Mouse (Mus musculus): ENCODE measurements around the gene Ankrd35.
"Not testable (repeated sequence)": the region's sequence is repeated elsewhere in the genome, so short reads cannot be mapped to it uniquely, and the experiment has no call there.

Ankrd35 gene

GRCm38 (mm10) chr3:96669727-96670468 lies at the start of gene Ankrd35:
Gene Ankrd35 (plus strand): TSS chr3:96670131.
- DNase-seq (ENCODE audit: low spot score in 2 of 2), result peak; percentile 60 to 64

DNA sequence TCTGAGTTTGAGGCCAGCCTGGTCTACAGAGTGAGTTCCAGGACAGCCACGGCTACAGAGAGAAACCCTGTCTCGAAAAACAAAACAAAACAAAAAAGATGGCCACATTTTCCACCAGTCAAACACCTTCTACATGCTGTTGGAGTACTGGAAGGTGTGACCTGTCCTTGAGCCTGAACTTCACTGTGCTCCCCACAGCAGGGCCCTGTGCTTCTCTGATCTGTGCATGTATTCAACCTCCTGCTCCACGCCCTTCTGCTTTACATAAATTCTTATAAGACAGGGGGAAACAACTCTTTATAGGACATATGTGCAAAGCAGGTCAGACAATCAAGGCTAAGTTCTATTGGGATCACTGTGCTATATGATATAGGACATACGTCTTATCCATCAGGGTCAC lies 46.7 kb upstream of the Ankrd35 start:
- DNase-seq (ENCODE audit: low spot score in 2 of 2), result no peak

DNA sequence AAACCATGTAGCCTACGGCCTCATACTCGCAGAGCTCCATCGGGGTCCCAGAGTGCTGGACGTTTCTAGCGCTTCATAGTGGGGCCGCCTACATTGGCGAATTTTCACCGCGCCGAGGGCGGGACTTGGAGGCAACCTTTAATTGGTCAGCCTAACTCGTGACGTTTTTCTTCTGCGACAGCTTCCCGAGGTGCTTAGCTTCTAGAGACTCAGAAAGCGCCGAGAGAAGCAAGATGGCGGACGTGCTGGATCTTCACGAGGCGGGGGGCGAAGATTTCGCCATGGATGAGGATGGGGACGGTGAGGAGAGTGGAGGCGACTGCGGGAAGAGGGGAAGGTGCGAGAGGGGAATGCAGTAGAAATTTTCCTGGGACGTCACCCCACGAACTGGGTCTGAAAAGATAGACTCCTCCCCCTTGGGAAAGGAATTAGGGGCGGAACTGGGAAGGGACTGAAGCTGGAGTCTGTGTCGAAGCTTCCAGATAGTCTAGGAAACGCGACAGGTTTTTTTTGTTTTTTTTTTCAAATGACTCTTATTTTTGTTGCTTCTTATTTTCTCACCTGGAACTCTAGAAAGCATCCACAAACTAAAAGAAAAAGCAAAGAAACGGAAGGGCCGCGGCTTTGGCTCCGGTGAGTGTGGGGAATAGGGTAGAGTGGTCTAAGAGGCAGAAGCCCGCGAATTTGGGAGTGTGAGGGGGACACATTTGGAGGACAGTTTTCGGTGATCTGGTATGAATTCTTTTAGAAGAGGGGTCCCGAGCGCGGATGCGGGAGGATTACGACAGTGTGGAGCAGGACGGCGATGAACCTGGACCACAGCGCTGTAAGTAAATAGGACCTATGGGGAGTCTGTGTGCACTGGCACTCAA lies 40.0 kb upstream of the Ankrd35 start, which contains the start of gene Rbm8a:
TSS of gene Rbm8a (plus strand) at position 205 of the 872 bp plus-strand sequence.
- peak; percentile 98 to 99 for DNase-seq (ENCODE audit: low spot score in 2 of 2)

GRCm38 (mm10) chr3:96632058-96632457 lies 37.9 kb upstream of the Ankrd35 start:
- no peak for DNase-seq (ENCODE audit: low spot score in 2 of 2)

- no peak for DNase-seq (ENCODE audit: low spot score in 2 of 2)
Observed at GRCm38 (mm10) chr3:96634015-96634414, 35.9 kb upstream of the Ankrd35 start.

GRCm38 (mm10) chr3:96634928-96635879 lies 34.7 kb upstream of the Ankrd35 start, which contains the start of the genes Pex11b and Gm42957:
Gene Pex11b (plus strand): TSS chr3:96635376.
Gene Gm42957 (plus strand): TSS chr3:96635474.
- peak; percentile 90 to 93 for DNase-seq (ENCODE audit: low spot score in 2 of 2)

- peak in 1 of 2 experiments; percentile 14 for DNase-seq (ENCODE audit: low spot score in 2 of 2)
Observed at GRCm38 (mm10) chr3:96635906-96636305, 34.0 kb upstream of the Ankrd35 start.

DNA sequence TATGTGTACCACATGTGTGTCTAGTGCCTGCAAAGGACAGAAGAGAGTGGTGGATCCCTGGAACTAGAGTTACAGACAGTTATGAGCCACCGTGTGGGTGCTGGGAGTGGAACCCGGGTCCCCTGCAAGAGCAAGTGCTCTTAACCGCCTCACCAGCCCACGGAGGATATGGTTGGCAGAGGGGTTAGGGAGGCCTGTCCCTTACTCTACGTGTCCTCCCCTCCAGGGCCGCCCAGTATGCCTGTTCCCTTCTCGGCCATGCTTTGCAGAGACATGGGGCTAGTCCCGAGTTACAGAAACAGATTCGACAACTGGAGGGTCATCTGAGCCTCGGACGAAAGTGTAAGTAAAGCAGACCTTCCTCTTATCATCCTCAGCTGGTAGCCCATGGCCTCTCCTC lies 33.5 kb upstream of the Ankrd35 start:
- DNase-seq (ENCODE audit: low spot score in 2 of 2), result no peak

GRCm38 (mm10) chr3:96639219-96639618 lies 30.7 kb upstream of the Ankrd35 start:
- peak; percentile 71 to 76 for DNase-seq (ENCODE audit: low spot score in 2 of 2)

DNA sequence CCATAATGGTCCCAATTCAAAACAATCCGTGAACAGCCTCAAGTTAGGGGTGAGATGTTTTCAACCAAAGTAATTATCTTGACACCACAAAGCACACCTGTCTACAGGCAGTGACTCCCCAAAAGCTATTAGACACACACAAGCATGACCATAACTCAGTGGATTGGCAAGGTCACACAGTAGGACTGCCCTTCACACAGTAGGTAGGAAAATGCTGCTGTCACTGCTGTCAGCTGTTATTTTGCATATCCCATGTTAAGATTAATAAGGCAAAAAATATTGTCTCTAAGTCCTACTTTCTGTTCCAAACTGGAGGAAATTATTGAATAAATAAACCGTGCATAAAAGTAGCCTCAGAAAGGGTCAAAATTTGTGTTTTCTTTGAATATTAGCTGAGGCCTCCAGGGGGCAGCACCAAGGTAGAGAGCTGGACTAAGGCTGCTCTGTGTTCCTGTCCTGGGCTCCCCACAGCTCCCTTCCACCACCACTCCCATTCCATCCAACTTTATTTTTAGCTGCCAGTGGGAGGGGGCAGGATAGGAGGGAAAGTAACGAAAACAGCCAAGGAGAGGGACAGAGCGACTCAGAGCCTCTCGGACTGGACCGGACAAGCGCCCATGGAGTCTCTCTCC lies 24.8 kb upstream of the Ankrd35 start, which contains the start of gene Itga10:
TSS of gene Itga10 (plus strand) at position 567 of the 632 bp plus-strand sequence.
- peak; percentile 27 to 36 for DNase-seq (ENCODE audit: low spot score in 2 of 2)

- no peak for DNase-seq (ENCODE audit: low spot score in 2 of 2)
Observed at GRCm38 (mm10) chr3:96647365-96647764, 22.6 kb upstream of the Ankrd35 start.

GRCm38 (mm10) chr3:96660901-96661300 lies 9.0 kb upstream of the Ankrd35 start:
- DNase-seq (ENCODE audit: low spot score in 2 of 2), result no peak

- no peak for DNase-seq (ENCODE audit: low spot score in 2 of 2)
Observed at GRCm38 (mm10) chr3:96662731-96663316, 7.1 kb upstream of the Ankrd35 start.

- DNase-seq (ENCODE audit: low spot score in 2 of 2), result peak; percentile 92 to 94
Observed at GRCm38 (mm10) chr3:96663432-96664239, 6.3 kb upstream of the Ankrd35 start.

DNA sequence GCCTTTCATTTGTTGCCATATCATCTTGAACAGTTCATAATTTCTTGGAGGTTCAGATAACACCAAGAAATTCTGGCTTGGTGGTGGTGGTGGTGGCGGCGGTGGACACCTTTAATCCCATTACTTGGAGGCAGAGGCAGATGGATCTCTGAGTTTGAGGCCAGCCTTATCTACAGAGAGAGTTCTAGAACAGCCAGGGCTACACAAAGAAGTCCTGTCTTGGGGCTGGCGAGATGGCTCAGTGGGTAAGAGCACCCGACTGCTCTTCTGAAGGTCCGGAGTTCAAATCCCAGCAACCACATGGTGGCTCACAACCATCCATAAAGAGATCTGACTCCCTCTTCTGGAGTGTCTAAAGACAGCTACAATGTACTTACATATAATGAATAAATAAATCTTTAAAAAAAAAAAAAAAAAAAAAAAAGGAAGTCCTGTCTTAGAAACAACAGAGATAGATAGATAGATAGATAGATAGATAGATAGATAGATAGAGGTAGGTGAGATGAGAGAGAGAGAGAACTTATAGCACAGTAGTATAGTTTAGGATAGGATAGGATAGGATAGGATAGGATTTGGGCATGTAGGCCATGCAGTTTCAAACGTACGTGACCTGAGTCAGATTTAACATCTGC lies 4.1 kb upstream of the Ankrd35 start:
- DNase-seq (ENCODE audit: low spot score in 2 of 2), result not testable (repeated sequence)

DNA sequence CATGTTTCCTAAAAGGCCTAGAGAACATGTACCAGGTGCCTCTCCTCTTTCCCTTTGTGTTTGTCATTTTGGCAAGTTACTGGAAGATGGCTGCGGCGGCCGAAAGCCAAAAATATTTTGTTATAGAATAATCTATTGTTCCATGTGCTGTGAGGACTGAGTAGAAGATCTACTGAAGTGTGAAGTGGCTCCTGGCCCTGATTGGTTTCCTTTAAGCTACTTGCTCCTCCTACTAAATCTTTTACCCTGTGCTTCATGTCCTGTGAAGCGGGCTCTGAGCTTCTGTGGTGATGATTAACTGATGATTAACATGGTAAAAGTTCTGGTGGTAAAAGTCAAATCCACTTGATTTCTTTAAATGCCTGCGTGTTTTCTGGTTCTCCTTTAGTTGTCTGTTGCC lies 3.0 kb upstream of the Ankrd35 start:
- DNase-seq (ENCODE audit: low spot score in 2 of 2), result no peak

DNA sequence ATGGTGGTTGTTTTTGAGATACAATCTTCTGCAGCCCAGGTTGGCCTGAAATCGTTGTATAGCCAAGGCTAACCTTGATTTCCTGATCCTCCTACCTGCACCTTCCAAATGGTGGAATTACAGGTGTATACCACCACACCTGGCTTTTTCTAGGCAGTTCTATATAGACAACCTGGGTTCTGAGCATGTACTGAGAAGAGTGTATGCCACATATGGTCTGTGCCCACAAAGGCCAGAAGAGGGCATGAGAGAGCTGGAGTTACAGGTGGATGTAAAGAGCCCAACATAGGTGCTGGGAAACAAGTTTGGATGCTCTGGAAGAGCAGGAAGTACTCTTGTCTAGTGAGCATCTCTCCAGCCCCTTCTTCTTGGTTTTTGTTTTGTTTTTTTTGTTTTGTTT lies 2.6 kb upstream of the Ankrd35 start:
- no peak for DNase-seq (ENCODE audit: low spot score in 2 of 2)

- DNase-seq (ENCODE audit: low spot score in 2 of 2), result no peak
Observed at GRCm38 (mm10) chr3:96668424-96669067, 1.4 kb upstream of the Ankrd35 start.

DNA sequence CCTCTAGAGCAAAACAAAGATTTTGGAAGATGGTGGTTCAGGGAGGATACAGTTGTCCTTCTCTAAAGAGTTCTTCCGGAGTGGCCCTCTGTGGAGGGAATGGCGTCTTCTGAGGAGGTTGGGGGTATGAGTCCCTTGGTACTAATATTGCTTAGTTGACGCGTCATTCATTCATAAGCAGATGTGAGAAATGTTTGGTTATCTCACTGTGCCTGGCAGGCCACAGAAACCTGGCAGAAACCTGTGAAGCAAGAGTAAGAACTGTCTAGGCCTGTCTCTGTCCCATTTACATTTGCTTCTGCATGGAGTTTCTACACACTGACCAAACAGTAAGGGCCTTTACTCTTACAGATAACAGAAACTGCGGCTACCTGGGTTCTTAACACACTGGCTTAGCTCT lies 1.6 kb downstream of the Ankrd35 start:
- DNase-seq (ENCODE audit: low spot score in 2 of 2), result no peak
